In genomic region chr12:108715854-108716253, GRCm38 (mm10) we compare ENCODE assay signal across 23 mouse cellular contexts.
"Had no signal": no experiment of that assay in that cellular context is flagged by ENCODE, and none has a peak within 500 bp of the region (broad histone marks: within the 10 kb centered on the region; RNA-seq: fewer than 3 reads in every experiment).

No protein-coding gene starts in this region.

- H3K9me3 ChIP-seq: hindbrain, embryonic 13.5 days; hindbrain, embryonic 15.5 days; intestine, embryonic 15.5 days; limb, embryonic 10.5 days; limb, embryonic 12.5 days had no signal

- H3K9ac ChIP-seq: forebrain, postnatal 0 days; hindbrain, embryonic 13.5 days; hindbrain, embryonic 15.5 days; intestine, embryonic 15.5 days; limb, embryonic 12.5 days had no signal

- ATAC-seq: forebrain, postnatal 0 days; hindbrain, postnatal 0 days; intestine, embryonic 15.5 days; intestine, postnatal 0 days had no signal

- H3K36me3 ChIP-seq: hindbrain, embryonic 13.5 days; hindbrain, embryonic 15.5 days; intestine, embryonic 15.5 days; limb, embryonic 10.5 days; limb, embryonic 12.5 days had no signal

- H3K4me1 ChIP-seq: hindbrain, embryonic 13.5 days; hindbrain, embryonic 15.5 days; intestine, embryonic 15.5 days; limb, embryonic 10.5 days; limb, embryonic 12.5 days had no signal

- H3K27me3 ChIP-seq: hindbrain, embryonic 13.5 days; hindbrain, embryonic 15.5 days; intestine, embryonic 15.5 days; limb, embryonic 12.5 days had no signal

- H3K4me3 ChIP-seq: hindbrain, embryonic 13.5 days; hindbrain, embryonic 15.5 days; intestine, embryonic 15.5 days; layer of hippocampus, adult 2 months; left cerebral cortex, adult 2 months; limb, embryonic 10.5 days; limb, embryonic 12.5 days had no signal

- DNase-seq: forebrain, postnatal 0 days; gastrocnemius, postnatal 14 days; gastrocnemius, postnatal 36 days; heart, adult 18-20 months; heart, postnatal 10 days; heart, postnatal 36 days; kidney, adult 18-20 months; kidney, adult 8-10 months; kidney, postnatal 10 days; kidney, postnatal 25 days; kidney, postnatal 4 days; liver had no signal

- H3K27ac ChIP-seq: hindbrain, embryonic 13.5 days; hindbrain, embryonic 15.5 days; hindbrain, postnatal 0 days; intestine, embryonic 15.5 days; layer of hippocampus, adult 2 months; left cerebral cortex, adult 2 months; limb, embryonic 10.5 days; limb, embryonic 12.5 days had no signal

- H3K4me2 ChIP-seq: heart, embryonic 11.5 days; hindbrain, embryonic 13.5 days; hindbrain, embryonic 15.5 days; intestine, embryonic 15.5 days; limb, embryonic 12.5 days; liver, embryonic 11.5 days had no signal
